Mouse (Mus musculus) activated CD4-positive, CD25-positive, alpha-beta regulatory T cell (primary cell): ENCODE measurements around the gene Gm8247. TPM values are rescaled to one million over a fixed set of nuclear protein-coding genes. Genes with fewer than 3 reads are reported as not detected.

Experiments used
- polyA plus RNA-seq, 2 experiments: library from polyadenylated mRNA; unstranded; fragments of 100-300 nt; shearing (Covaris generic); gene quantifications; one replicate each; pipeline ENCODE4 v1.2.1; 2017

The Gm8247 gene
- not detected for polyA plus RNA-seq

DNA sequence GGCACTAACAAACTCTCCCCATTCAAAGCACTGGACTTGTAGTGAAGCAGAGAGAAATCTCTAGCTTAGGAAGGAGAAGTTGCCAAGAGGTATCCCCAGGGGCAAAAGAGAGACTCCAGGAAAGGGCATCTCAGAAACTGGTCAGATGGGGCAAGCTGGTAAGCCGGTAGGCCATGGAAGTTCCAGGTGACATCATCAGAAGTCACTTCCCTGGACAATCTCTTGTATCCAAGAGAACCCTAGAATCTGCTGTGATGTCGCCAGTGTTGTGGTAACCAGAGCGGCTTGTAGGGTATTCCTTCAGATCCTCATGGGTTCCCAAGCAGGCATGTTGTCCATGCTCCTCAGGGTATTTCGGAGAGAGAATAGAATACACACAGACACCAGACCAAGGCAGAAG is at the start of gene Gm8247:
Gene Gm8247 (plus strand): TSS at position 301 of the 400 bp plus-strand sequence.

DNA sequence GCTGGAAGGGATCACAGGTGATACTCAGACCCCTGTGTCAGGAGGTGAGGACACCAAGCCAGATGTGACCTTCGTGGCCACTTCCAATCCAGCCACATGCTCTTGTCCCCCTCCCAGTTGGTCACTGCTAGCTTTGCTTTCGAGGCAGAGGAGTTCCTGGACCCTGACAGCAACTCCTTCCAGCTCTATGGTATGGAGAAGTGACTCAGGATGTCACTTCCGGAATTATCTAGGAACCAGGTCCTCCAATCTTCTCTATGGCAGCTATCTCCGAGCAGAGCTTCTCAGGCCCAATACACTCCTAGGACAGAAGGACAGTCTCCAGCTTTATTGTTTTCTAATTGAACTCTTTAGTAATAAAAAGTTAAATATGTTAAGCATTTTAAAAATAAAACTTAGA is 44.8 kb downstream of the Gm8247 start, which contains the start of gene Gm5624:
Gene Gm5624 (minus strand): TSS at position 202 of the 400 bp plus-strand sequence.

Other genes with a start within 250 kb of the Gm8247 start
- gene Gm5930, start 244.6 kb upstream of the Gm8247 start, polyA plus RNA-seq, result not detected
- not detected for gene Gm8229, start 217.8 kb upstream of the Gm8247 start, polyA plus RNA-seq
- gene Gm3371, start 172.5 kb upstream of the Gm8247 start, polyA plus RNA-seq, result not detected
- under 1 TPM in 1 of 2 experiments, not detected in 1; 0.29 TPM for gene Gm8232, start 149.5 kb upstream of the Gm8247 start, polyA plus RNA-seq
- gene BC061237, start 90.7 kb upstream of the Gm8247 start, polyA plus RNA-seq, result under 1 TPM in 1 of 2 experiments, not detected in 1; 0.15 TPM
- gene Gm17093, start 64.9 kb upstream of the Gm8247 start, polyA plus RNA-seq, result not detected
- not detected for gene Gm5624, start 44.8 kb downstream of the Gm8247 start, polyA plus RNA-seq
- gene Gm8257, start 123.3 kb downstream of the Gm8247 start, polyA plus RNA-seq, result under 1 TPM in 1 of 2 experiments, not detected in 1; 0.32 TPM
- under 1 TPM in 1 of 2 experiments, not detected in 1; 0.96 TPM for gene Gm8267, start 167.2 kb downstream of the Gm8247 start, polyA plus RNA-seq